Mouse (Mus musculus): ENCODE measurements around the gene Slc51a. TPM values are rescaled to one million over a fixed set of nuclear protein-coding genes. Genes with fewer than 3 reads are reported as not detected.

The Slc51a gene
- 1.3 TPM in 2 replicates for polyA plus RNA-seq (2014; fragmentation: Nextera tagmentation; extraction: Ambion mirVana)

DNA sequence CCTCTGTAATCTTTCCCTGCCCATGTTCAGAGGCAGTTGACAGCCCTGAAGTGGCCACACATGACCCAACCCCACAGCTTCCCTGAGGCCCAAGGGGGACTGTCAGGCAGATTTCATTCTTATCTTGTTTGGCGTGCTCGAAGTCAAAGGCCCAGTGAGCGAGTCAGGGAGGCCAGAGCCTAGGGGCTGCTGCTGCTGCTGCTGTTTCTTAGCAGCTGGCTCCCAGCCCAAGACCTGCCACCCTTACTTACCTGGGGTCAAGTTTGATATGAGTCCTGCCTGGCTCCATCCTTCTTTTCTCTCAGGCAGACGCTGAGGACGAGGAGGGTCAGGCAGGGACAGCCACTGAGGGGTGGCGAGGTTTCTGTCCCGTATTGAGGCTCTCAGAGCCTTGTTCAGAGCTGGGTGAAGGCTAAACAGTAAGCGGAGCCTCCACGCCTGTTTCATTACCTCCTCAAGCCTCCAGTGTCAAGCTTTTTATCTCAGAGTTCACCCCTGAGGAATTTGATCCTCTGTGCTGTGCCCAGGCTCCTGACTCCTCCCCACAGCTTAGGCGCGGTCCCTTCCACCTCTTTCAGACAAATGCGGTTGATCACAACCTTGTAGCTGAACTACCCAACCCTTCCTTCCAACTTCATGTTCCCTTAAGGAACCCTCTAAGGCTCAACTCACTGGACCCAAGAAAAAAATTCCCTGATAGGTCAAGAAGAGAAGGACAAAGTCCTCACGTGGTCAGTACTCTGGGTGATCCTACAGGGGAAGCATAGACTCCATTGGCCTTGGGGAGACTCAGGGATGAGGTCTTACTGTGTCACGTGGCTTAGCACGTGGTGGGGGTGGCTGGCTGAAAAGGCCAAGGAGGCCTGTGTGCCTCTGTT is at the start of gene Slc51a:
Gene Slc51a (minus strand): TSS at position 646 of the 878 bp plus-strand sequence.
- peaks cover 24% of the 10 kb centered on the region for H3K4me1 ChIP-seq (replicated peaks; ENCODE audit: control insufficient read depth, insufficient read depth, low read length)
- peak within 1 kb of the TSS; percentile 36; the same call in 1 of the 2 replicates for H3K9ac ChIP-seq (ENCODE audit: low read depth, low read length)
- ATAC-seq (replicated peaks; ENCODE audit: low FRiP score) = peak; percentile 93
- no peaks in the 10 kb centered on the region for H3K9me3 ChIP-seq (ENCODE audit: control insufficient read depth, low read length)
- peak within 1 kb of the TSS; percentile 82 for H3K27ac ChIP-seq (ENCODE audit: low read depth, low read length)
- H3K4me2 ChIP-seq = peak within 1 kb of the TSS; percentile 57
- DNase-seq (ENCODE audit: low spot score) = peak; percentile 63
- 32% methylated on average over 15 of the region's 15 CpGs for WGBS
- H3K36me3 ChIP-seq (ENCODE audit: control insufficient read depth, insufficient read depth, low read length) = no peaks in the 10 kb centered on the region
- no peak within 1 kb of the TSS for H3K4me3 ChIP-seq (ENCODE audit: low read depth, low read length)
- H3K27me3 ChIP-seq (replicated peaks; ENCODE audit: control insufficient read depth, insufficient read depth, low read length) = no peaks in the 10 kb centered on the region

DNA sequence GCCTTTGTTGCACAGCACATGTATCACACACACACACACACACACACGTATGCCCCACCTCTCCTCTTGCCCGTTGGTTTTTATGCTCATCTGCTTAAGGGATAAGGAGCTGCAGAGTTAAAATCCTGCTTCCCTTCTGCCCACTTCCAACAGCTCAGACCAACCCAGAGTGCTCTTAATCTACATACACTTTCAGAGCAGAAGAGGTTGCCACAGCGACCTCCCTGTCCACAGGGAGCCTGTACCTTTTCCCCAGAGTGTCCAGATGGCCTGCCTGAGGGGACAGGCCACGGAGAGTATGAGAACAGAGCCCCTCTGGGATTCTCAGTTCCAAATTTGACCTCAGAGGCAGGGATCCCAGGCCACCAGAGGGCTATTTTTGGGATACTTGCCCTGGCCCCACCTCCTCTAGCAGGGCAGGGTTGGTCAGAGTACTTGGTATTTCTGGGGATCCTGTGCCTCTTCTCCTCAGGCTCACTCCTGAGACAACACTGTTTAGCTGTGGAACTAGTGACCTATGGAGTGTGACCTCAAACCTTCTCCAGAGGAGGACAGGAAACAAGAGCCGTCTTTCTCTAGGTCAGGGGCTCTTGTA is 47.6 kb upstream of the Slc51a start:
- no peak overlapping the region for H3K27ac ChIP-seq (ENCODE audit: low read depth, low read length)
- H3K9ac ChIP-seq (ENCODE audit: low read depth, low read length) = no peak overlapping the region

DNA sequence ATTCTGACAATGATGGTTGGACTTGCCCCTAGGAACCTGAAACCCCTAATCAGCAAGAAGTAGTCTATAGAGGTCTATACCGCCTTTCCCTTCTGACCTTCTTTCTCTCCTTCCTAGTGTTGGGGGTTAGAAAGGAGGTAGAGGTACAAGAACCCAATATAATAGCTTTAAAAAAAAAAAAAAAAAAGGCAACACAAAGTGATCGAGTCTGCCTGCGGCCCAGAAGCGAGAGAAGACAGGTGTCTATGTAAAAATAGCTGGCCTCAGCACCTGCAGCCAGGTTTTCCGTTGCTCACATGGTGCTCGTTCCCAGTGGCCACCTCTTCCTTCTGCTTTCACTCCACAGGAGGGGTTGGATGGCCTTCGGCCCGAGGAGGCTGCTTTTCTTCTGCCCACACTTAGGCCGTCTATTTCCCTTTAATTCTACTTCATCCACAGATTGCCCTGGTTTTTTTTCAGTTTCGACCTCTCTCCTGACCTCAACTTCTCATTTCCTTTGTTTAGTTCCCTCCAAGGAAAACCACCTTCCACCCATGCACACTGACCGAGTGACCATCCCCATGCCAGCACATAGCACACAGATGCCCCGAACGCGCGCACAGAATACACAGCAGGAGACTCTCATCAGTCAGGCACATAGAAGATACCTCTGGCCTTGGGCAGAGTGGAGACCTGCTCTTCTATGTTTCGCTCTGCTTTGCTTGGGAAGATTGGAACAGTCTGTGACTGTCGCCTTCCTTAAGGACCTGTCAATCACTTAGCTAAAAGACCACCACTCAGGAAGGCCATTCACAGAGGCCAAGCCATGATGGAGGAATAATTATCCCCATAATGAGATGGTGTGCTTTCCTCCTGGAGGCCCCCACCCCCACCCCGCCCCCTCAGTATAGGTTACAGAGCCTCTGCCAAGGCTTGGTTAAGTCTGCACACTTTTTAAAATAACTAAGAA is 45.5 kb upstream of the Slc51a start:
- H3K4me2 ChIP-seq = no peak overlapping the region
- H3K9me3 ChIP-seq (ENCODE audit: control insufficient read depth, low read length) = no peaks in the 10 kb centered on the region; the same call in 1 of the 2 replicates
- no peak overlapping the region for H3K4me3 ChIP-seq (ENCODE audit: low read depth, low read length)
- ATAC-seq (replicated peaks; ENCODE audit: low FRiP score) (no peak), DNase-seq (ENCODE audit: low spot score) (no peak)
- H3K27ac ChIP-seq (ENCODE audit: low read depth, low read length) = no peak overlapping the region
- H3K4me1 ChIP-seq (replicated peaks; ENCODE audit: control insufficient read depth, insufficient read depth, low read length) = peaks cover 11% of the 10 kb centered on the region
- 73% methylated on average over 18 of the region's 18 CpGs for WGBS
- no peak overlapping the region for H3K9ac ChIP-seq (ENCODE audit: low read depth, low read length)
- no peaks in the 10 kb centered on the region for H3K36me3 ChIP-seq (ENCODE audit: control insufficient read depth, insufficient read depth, low read length)
- H3K27me3 ChIP-seq (replicated peaks; ENCODE audit: control insufficient read depth, insufficient read depth, low read length) = no peaks in the 10 kb centered on the region

More for the DNA sequence above, 47.6 kb upstream of the Slc51a start:
- 44% methylated on average over 5 of the region's 5 CpGs for WGBS
- ATAC-seq (replicated peaks; ENCODE audit: low FRiP score) = no peak
- DNase-seq (ENCODE audit: low spot score) = no peak
- no peak overlapping the region for H3K4me2 ChIP-seq
- peaks cover 16% of the 10 kb centered on the region for H3K4me1 ChIP-seq (replicated peaks; ENCODE audit: control insufficient read depth, insufficient read depth, low read length)
- no peaks in the 10 kb centered on the region; the same call in 1 of the 2 replicates for H3K9me3 ChIP-seq (ENCODE audit: control insufficient read depth, low read length)
- no peaks in the 10 kb centered on the region for H3K27me3 ChIP-seq (replicated peaks; ENCODE audit: control insufficient read depth, insufficient read depth, low read length)
- H3K36me3 ChIP-seq (ENCODE audit: control insufficient read depth, insufficient read depth, low read length) = no peaks in the 10 kb centered on the region
- no peak overlapping the region for H3K4me3 ChIP-seq (ENCODE audit: low read depth, low read length)

GRCm38 (mm10) chr16:32526906-32527305 is 39.2 kb upstream of the Slc51a start:
- Histone ChIP-seq H3K4me1 (replicated peaks; ENCODE audit: control insufficient read depth, insufficient read depth, low read length) (peaks cover 5% of the 10 kb centered on the region; the same call in 1 of the 2 replicates), H3K9ac (ENCODE audit: low read depth, low read length) (no peak overlapping the region), H3K4me2 (no peak overlapping the region), H3K27me3 (replicated peaks; ENCODE audit: control insufficient read depth, insufficient read depth, low read length) (no peaks in the 10 kb centered on the region), H3K4me3 (ENCODE audit: low read depth, low read length) (no peak overlapping the region), H3K36me3 (ENCODE audit: control insufficient read depth, insufficient read depth, low read length) (no peaks in the 10 kb centered on the region), H3K27ac (ENCODE audit: low read depth, low read length) (no peak overlapping the region), H3K9me3 (ENCODE audit: control insufficient read depth, low read length) (no peaks in the 10 kb centered on the region; the same call in 1 of the 2 replicates)
- no peak for DNase-seq (ENCODE audit: low spot score)
- no peak for ATAC-seq (replicated peaks; ENCODE audit: low FRiP score)
- 57% methylated on average over 7 of the region's 7 CpGs for WGBS

GRCm38 (mm10) chr16:32524244-32524615 is 36.6 kb upstream of the Slc51a start:
- no peak overlapping the region for H3K27ac ChIP-seq (ENCODE audit: low read depth, low read length)
- H3K9ac ChIP-seq (ENCODE audit: low read depth, low read length) = no peak overlapping the region
- WGBS = 85% methylated on average over 5 of the region's 5 CpGs
- H3K9me3 ChIP-seq (ENCODE audit: control insufficient read depth, low read length) = no peaks in the 10 kb centered on the region
- H3K4me3 ChIP-seq (ENCODE audit: low read depth, low read length) = no peak overlapping the region
- H3K27me3 ChIP-seq (replicated peaks; ENCODE audit: control insufficient read depth, insufficient read depth, low read length) = no peaks in the 10 kb centered on the region
- peaks cover 21% of the 10 kb centered on the region for H3K4me1 ChIP-seq (replicated peaks; ENCODE audit: control insufficient read depth, insufficient read depth, low read length)
- DNase-seq (ENCODE audit: low spot score) = no peak
- no peaks in the 10 kb centered on the region for H3K36me3 ChIP-seq (ENCODE audit: control insufficient read depth, insufficient read depth, low read length)
- ATAC-seq (replicated peaks; ENCODE audit: low FRiP score) = no peak
- no peak overlapping the region for H3K4me2 ChIP-seq

DNA sequence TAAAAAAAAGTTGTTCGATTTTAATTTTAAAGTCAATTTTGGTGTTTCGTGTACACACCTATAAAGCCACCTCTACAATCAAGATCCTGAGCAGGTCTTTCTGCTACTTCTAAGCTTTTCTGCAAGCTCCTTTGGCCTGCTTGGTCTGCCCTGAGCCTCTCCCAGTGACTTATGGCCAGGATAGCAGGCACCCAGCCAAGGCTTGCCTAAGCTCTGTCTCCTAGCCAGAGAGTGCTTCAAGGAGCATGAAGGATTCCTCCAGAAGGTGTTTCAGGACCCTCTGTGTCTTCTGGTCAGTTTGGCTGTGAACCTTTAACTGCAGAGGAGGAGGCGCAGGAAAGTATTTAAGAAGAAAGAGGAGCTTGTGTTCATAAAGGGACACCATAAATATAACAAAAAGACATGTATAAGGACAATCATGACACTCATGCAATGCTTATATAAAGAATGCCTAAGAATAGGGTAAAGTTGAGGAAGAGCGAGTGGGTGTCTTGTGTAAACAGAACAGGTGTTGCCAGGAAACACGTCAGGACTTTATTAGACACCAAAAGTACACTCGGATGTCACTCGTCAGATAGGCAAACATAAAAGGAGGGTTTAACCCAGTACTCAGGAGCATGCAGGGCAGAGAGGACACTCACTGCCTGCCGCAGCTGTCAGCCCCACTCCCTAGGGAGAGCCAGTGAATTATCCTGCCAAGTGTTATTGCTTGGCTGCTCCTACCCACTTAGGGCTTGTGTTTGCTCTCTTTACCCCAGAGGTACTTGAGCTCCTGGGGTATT is 36.0 kb upstream of the Slc51a start:
- ATAC-seq (replicated peaks; ENCODE audit: low FRiP score) (no peak), DNase-seq (ENCODE audit: low spot score) (no peak)
- H3K4me2 ChIP-seq = no peak overlapping the region
- 78% methylated on average over 8 of the region's 8 CpGs for WGBS
- peaks cover 22% of the 10 kb centered on the region for H3K4me1 ChIP-seq (replicated peaks; ENCODE audit: control insufficient read depth, insufficient read depth, low read length)
- no peak overlapping the region for H3K27ac ChIP-seq (ENCODE audit: low read depth, low read length)
- no peaks in the 10 kb centered on the region for H3K36me3 ChIP-seq (ENCODE audit: control insufficient read depth, insufficient read depth, low read length)
- no peaks in the 10 kb centered on the region for H3K9me3 ChIP-seq (ENCODE audit: control insufficient read depth, low read length)
- H3K9ac ChIP-seq (ENCODE audit: low read depth, low read length) = no peak overlapping the region
- H3K27me3 ChIP-seq (replicated peaks; ENCODE audit: control insufficient read depth, insufficient read depth, low read length) = no peaks in the 10 kb centered on the region
- H3K4me3 ChIP-seq (ENCODE audit: low read depth, low read length) = no peak overlapping the region

GRCm38 (mm10) chr16:32522578-32523194 is 35.0 kb upstream of the Slc51a start:
- Histone ChIP-seq H3K27ac (ENCODE audit: low read depth, low read length) (no peak overlapping the region), H3K9ac (ENCODE audit: low read depth, low read length) (no peak overlapping the region), H3K36me3 (ENCODE audit: control insufficient read depth, insufficient read depth, low read length) (no peaks in the 10 kb centered on the region), H3K9me3 (ENCODE audit: control insufficient read depth, low read length) (no peaks in the 10 kb centered on the region), H3K27me3 (replicated peaks; ENCODE audit: control insufficient read depth, insufficient read depth, low read length) (no peaks in the 10 kb centered on the region), H3K4me3 (ENCODE audit: low read depth, low read length) (no peak overlapping the region), H3K4me1 (replicated peaks; ENCODE audit: control insufficient read depth, insufficient read depth, low read length) (peaks cover 22% of the 10 kb centered on the region), H3K4me2 (no peak overlapping the region)
- DNase-seq (ENCODE audit: low spot score) (no peak), ATAC-seq (replicated peaks; ENCODE audit: low FRiP score) (no peak)
- 67% methylated on average over 6 of the region's 6 CpGs for WGBS

Measured in liver, embryonic 11.5 days (tissue).